Mouse (Mus musculus) megakaryocyte, embryonic 14.5 days (primary cell): ENCODE measurements at regions not wholly inside any gene's neighbourhood (a gene's known extent, or its start where the extent isn't known, plus 50 kb on each side); places are given as distances from the start of the nearest gene placed in this dataset.

ENCODE experiments used
- H3K27me3 ChIP-seq: replicated peaks from 2 replicates; pipeline ENCODE3; 2012; ENCODE audit warnings: inconsistent platforms
- H3K36me3 ChIP-seq: replicated peaks from 2 replicates; pipeline ENCODE3; 2012; ENCODE audit warnings: low read length, inconsistent platforms, mixed read lengths
- H3K4me1 ChIP-seq: 2 replicates; pipeline ENCODE4 v1.6.1; 2012; ENCODE audit warnings: inconsistent platforms
- H3K4me3 ChIP-seq: replicated peaks from 2 replicates; pipeline ENCODE3; 2012; ENCODE audit warnings: moderate library complexity, mild to moderate bottlenecking, inconsistent platforms
- H3K9me3 ChIP-seq: 2 replicates; pipeline ENCODE4 v1.6.1; 2012; ENCODE audit warnings: inconsistent platforms
- FLI1 ChIP-seq: IDR thresholded peaks from 2 replicates; pipeline ENCODE4 v1.6.1; 2012; ENCODE audit warnings: low read length, inconsistent platforms, mixed read lengths
- GATA1 ChIP-seq: IDR thresholded peaks from 3 replicates; pipeline ENCODE4 v1.6.1; 2012; ENCODE audit warnings: mixed read lengths, low read length, inconsistent platforms, borderline replicate concordance

- Histone ChIP-seq H3K9me3 (no peaks in the 10 kb centered on the region; the same call in 1 of the 2 replicates), H3K4me3 (no peak overlapping the region)
These were observed 52.8 kb upstream of the Tmem178 start for GRCm38 (mm10) chr17:80891656-80892055.

GRCm38 (mm10) chr17:80889095-80889494 lies 55.3 kb upstream of the Tmem178 start:
- TF ChIP-seq FLI1 (no peak), GATA1 (no peak)
- H3K36me3 ChIP-seq: no peaks in the 10 kb centered on the region
- H3K4me1 ChIP-seq: peaks cover 4% of the 10 kb centered on the region; the same call in 1 of the 2 replicates
- no peak overlapping the region for H3K4me3 ChIP-seq
- peaks cover 16% of the 10 kb centered on the region for H3K27me3 ChIP-seq
- peaks cover 2% of the 10 kb centered on the region; the same call in 1 of the 2 replicates for H3K9me3 ChIP-seq

More at GRCm38 (mm10) chr17:80891656-80892055, 52.8 kb upstream of the Tmem178 start:
- Histone ChIP-seq H3K4me1 (peaks cover 4% of the 10 kb centered on the region; the same call in 1 of the 2 replicates), H3K36me3 (no peaks in the 10 kb centered on the region), H3K27me3 (peaks cover 19% of the 10 kb centered on the region)
- no peak for TF ChIP-seq FLI1
- TF ChIP-seq GATA1: no peak

DNA sequence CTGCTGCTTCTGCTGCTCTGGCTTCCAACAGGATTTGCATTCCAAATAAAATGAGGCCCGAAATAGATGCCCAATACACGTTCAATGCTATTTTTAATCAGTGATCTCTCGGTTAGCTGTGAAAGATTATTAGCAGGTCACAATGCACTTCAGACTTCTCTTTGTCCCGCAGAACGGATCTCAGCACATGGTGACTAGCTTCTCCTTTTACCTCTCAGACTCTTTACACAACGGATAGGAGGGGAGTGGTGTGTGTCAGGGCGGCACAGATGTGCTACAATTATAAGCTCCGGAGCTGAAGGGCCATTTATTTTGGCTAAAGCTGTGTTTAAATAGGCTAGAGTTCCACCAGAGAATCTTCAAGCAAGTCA lies 56.7 kb upstream of the Tmem178 start:
- Histone ChIP-seq H3K36me3 (no peaks in the 10 kb centered on the region), H3K27me3 (peaks cover 12% of the 10 kb centered on the region), H3K9me3 (peaks cover 2% of the 10 kb centered on the region; the same call in 1 of the 2 replicates), H3K4me1 (peaks cover 4% of the 10 kb centered on the region; the same call in 1 of the 2 replicates), H3K4me3 (no peak overlapping the region)
- no peak for TF ChIP-seq GATA1

GRCm38 (mm10) chr17:80887021-80887748 lies 57.2 kb upstream of the Tmem178 start:
- TF ChIP-seq GATA1: no peak
- no peak for TF ChIP-seq FLI1
- Histone ChIP-seq H3K27me3 (peaks cover 10% of the 10 kb centered on the region), H3K4me3 (no peak overlapping the region)

DNA sequence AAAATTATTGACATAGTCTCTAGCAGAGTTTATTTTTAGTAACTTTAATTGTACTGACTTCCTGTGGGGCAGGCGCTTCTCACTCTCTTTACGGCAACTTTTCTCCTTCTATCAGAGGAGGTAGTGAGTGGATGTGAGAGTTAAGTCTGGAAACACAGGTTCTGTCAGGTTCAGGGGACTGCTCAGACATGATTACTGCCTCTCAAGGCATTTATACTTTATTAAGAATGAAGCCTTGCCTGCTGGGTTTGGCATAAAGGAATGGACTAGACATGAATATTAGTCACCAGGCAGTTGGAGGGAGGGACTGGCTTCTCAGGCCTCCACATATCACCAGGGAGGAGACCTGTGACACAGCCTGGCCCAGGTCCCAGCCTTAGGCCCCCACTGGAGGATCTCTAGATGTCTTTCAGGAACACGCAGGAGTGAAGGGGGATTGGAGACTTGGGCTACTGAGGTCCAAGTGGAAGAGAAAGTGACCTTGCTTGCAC lies 58.2 kb upstream of the Tmem178 start:
- Histone ChIP-seq H3K27me3 (peaks cover 4% of the 10 kb centered on the region), H3K9me3 (peaks cover 2% of the 10 kb centered on the region; the same call in 1 of the 2 replicates), H3K36me3 (no peaks in the 10 kb centered on the region), H3K4me1 (peaks cover 4% of the 10 kb centered on the region; the same call in 1 of the 2 replicates), H3K4me3 (no peak overlapping the region)
- TF ChIP-seq FLI1 (no peak), GATA1 (no peak)

More at GRCm38 (mm10) chr17:80887021-80887748, 57.2 kb upstream of the Tmem178 start:
- Histone ChIP-seq H3K4me1 (peaks cover 4% of the 10 kb centered on the region; the same call in 1 of the 2 replicates), H3K36me3 (no peaks in the 10 kb centered on the region), H3K9me3 (peaks cover 2% of the 10 kb centered on the region; the same call in 1 of the 2 replicates)

GRCm38 (mm10) chr17:80885706-80886105 lies 58.7 kb upstream of the Tmem178 start:
- TF ChIP-seq GATA1 (no peak), FLI1 (no peak)
- Histone ChIP-seq H3K36me3 (no peaks in the 10 kb centered on the region), H3K27me3 (peaks cover 4% of the 10 kb centered on the region), H3K4me1 (peaks cover 4% of the 10 kb centered on the region; the same call in 1 of the 2 replicates), H3K4me3 (no peak overlapping the region), H3K9me3 (peaks cover 2% of the 10 kb centered on the region; the same call in 1 of the 2 replicates)

- Histone ChIP-seq H3K4me3 (no peak overlapping the region), H3K9me3 (peaks cover 2% of the 10 kb centered on the region; the same call in 1 of the 2 replicates), H3K4me1 (peaks cover 4% of the 10 kb centered on the region; the same call in 1 of the 2 replicates), H3K36me3 (no peaks in the 10 kb centered on the region), H3K27me3 (peaks cover 4% of the 10 kb centered on the region)
- TF ChIP-seq GATA1 (no peak), FLI1 (no peak)
These were observed 59.5 kb upstream of the Tmem178 start for GRCm38 (mm10) chr17:80884886-80885285.

GRCm38 (mm10) chr17:80882476-80882875 lies 62.0 kb upstream of the Tmem178 start:
- TF ChIP-seq GATA1 (no peak), FLI1 (no peak)
- no peaks in the 10 kb centered on the region for H3K36me3 ChIP-seq
- peaks cover 2% of the 10 kb centered on the region; the same call in 1 of the 2 replicates for H3K9me3 ChIP-seq
- no peaks in the 10 kb centered on the region for H3K27me3 ChIP-seq
- H3K4me3 ChIP-seq: no peak overlapping the region
- H3K4me1 ChIP-seq: no peaks in the 10 kb centered on the region

DNA sequence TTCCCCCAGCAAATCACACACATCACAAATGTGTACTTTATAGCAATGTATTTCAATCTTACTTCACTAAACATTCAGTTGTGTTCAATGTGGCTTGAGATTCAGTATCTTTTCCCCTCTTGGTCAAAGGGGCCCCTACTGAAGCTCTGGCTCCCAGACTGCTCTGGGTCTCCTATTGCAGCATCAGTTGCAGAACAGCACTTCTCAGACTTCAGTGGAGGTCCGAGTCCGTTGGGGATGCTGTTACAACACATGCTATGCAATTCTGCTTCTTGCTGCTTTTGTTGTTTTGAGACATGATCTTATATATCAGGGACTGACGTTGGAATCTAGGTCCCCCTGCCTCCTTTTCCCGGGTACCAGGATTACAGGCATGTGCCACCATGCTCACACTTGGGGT lies 64.1 kb upstream of the Tmem178 start:
- no peaks in the 10 kb centered on the region for H3K4me1 ChIP-seq
- TF ChIP-seq GATA1: no peak
- TF ChIP-seq FLI1: no peak
- no peaks in the 10 kb centered on the region for H3K36me3 ChIP-seq
- H3K27me3 ChIP-seq: no peaks in the 10 kb centered on the region
- H3K4me3 ChIP-seq: no peak overlapping the region
- peaks cover 1% of the 10 kb centered on the region; the same call in 1 of the 2 replicates for H3K9me3 ChIP-seq
